ENCODE assay signal across 20 mouse cellular contexts in genomic region chr4:155241789-155242188, GRCm38 (mm10). TPM values are rescaled to one million over a fixed set of nuclear protein-coding genes. Genes with fewer than 3 reads are reported as not detected.
A peak's percentile ranks its signal among the peaks of the same experiment; 100 is the strongest.
DNase-seq lines count a peak whose midpoint lies in the region; ATAC-seq and TF ChIP-seq lines count a peak whose summit lies in the region.
"Had no signal": no experiment of that assay in that cellular context is flagged by ENCODE, and none has a peak within 500 bp of the region (broad histone marks: within the 10 kb centered on the region; RNA-seq: fewer than 3 reads in every experiment).

No protein-coding gene starts in this region.

- no peak overlapping the region for H3K27ac ChIP-seq in intestine, postnatal 0 days (ENCODE audit: low read depth, low read length)
- no peak overlapping the region for H3K27ac ChIP-seq in intestine, embryonic 16.5 days (ENCODE audit: low read length)
- H3K27ac ChIP-seq in thymus, adult 2 months (ENCODE audit: control insufficient read depth, insufficient read depth, low read length), result no peak overlapping the region
- H3K27ac ChIP-seq: embryonic facial prominence, embryonic 10.5 days; forebrain, embryonic 12.5 days; hindbrain, embryonic 13.5 days; left cerebral cortex, adult 2 months; liver, embryonic 12.5 days; midbrain, embryonic 10.5 days had no signal

- H3K4me1 ChIP-seq in intestine, postnatal 0 days (replicated peaks; ENCODE audit: control insufficient read depth, insufficient read depth, low read length), result 0 out of 2 replicates have a peak, but pooled peaks cover 7% of the 10 kb centered on the region
- H3K4me1 ChIP-seq in intestine, embryonic 16.5 days (ENCODE audit: control insufficient read depth, insufficient read depth, low read length), result peaks cover 21% of the 10 kb centered on the region
- peaks cover 9% of the 10 kb centered on the region; the same call in 1 of the 2 replicates for H3K4me1 ChIP-seq in thymus, adult 2 months (replicated peaks; ENCODE audit: control insufficient read depth, insufficient read depth, low read length)

- H3K9ac ChIP-seq in intestine, postnatal 0 days (ENCODE audit: low read depth, low read length), result no peak overlapping the region
- no peak overlapping the region for H3K9ac ChIP-seq in intestine, embryonic 16.5 days (ENCODE audit: low read depth, low read length)
- H3K9ac ChIP-seq: forebrain, embryonic 12.5 days; hindbrain, embryonic 13.5 days; liver, embryonic 12.5 days had no signal

- H3K27me3 ChIP-seq in intestine, postnatal 0 days (replicated peaks; ENCODE audit: control insufficient read depth, insufficient read depth, low read length), result no peaks in the 10 kb centered on the region
- no peaks in the 10 kb centered on the region for H3K27me3 ChIP-seq in intestine, embryonic 16.5 days (replicated peaks; ENCODE audit: control insufficient read depth, insufficient read depth, low read length)
- no peaks in the 10 kb centered on the region for H3K27me3 ChIP-seq in thymus, adult 2 months (ENCODE audit: control insufficient read depth, insufficient read depth, low read length)
- H3K27me3 ChIP-seq: hindbrain, embryonic 13.5 days had no signal

- no peak for ATAC-seq in intestine, postnatal 0 days
- no peak for ATAC-seq in intestine, embryonic 16.5 days
- ATAC-seq in megakaryocyte, adult 5-6 weeks (ENCODE audit: poor library complexity, severe bottlenecking), result no peak
- ATAC-seq: inflammation-experienced regulatory T-cells, adult 6 months; liver, embryonic 12.5 days had no signal

- no peaks in the 10 kb centered on the region for H3K36me3 ChIP-seq in intestine, postnatal 0 days (ENCODE audit: control insufficient read depth, insufficient read depth)
- no peaks in the 10 kb centered on the region for H3K36me3 ChIP-seq in intestine, embryonic 16.5 days (ENCODE audit: control insufficient read depth, insufficient read depth, low read length)
- no peaks in the 10 kb centered on the region for H3K36me3 ChIP-seq in thymus, adult 2 months (ENCODE audit: control insufficient read depth, insufficient read depth, low read length)
- H3K36me3 ChIP-seq: embryonic facial prominence, embryonic 10.5 days; forebrain, embryonic 12.5 days; hindbrain, embryonic 13.5 days; liver, embryonic 12.5 days; midbrain, embryonic 10.5 days had no signal

- WGBS in intestine, postnatal 0 days, result 67% methylated on average over 9 of the region's 9 CpGs
- 72% methylated on average over 9 of the region's 9 CpGs for WGBS in intestine, embryonic 16.5 days
- WGBS in thymus, adult 2 months, result 95% methylated on average over 9 of the region's 9 CpGs

- TF ChIP-seq POLR2A in thymus, adult 2 months (IDR thresholded peaks at IDR 0.05; ENCODE audit: control insufficient read depth, extremely low read depth, insufficient read depth, low read length, poor library complexity), result no peak

- no peak overlapping the region for H3K4me2 ChIP-seq in intestine, postnatal 0 days (replicated peaks; ENCODE audit: low read depth)
- no peak overlapping the region for H3K4me2 ChIP-seq in intestine, embryonic 16.5 days (ENCODE audit: low read depth, low read length)
- H3K4me2 ChIP-seq: forebrain, embryonic 12.5 days; hindbrain, embryonic 13.5 days; liver, embryonic 12.5 days had no signal

- no peak overlapping the region for H3K4me3 ChIP-seq in intestine, postnatal 0 days (ENCODE audit: low read depth, low read length)
- no peak overlapping the region for H3K4me3 ChIP-seq in intestine, embryonic 16.5 days (ENCODE audit: low read length)
- no peak overlapping the region for H3K4me3 ChIP-seq in thymus, adult 2 months (ENCODE audit: control insufficient read depth, insufficient read depth, low read length)
- H3K4me3 ChIP-seq: embryonic facial prominence, embryonic 10.5 days; forebrain, embryonic 12.5 days; hindbrain, embryonic 13.5 days; left cerebral cortex, adult 2 months; liver, embryonic 12.5 days; midbrain, embryonic 10.5 days had no signal

- TF ChIP-seq CTCF in intestine, postnatal 0 days (IDR thresholded peaks at IDR 0.05; ENCODE audit: low read depth), result 0 out of 2 replicates have a peak, but pooled peaks have one; percentile 2
- TF ChIP-seq CTCF in thymus, adult 2 months (IDR thresholded peaks at IDR 0.05; ENCODE audit: borderline replicate concordance, control insufficient read depth, extremely low read depth, insufficient read depth, low read length, poor library complexity), result no peak

- H3K9me3 ChIP-seq in intestine, postnatal 0 days (ENCODE audit: control insufficient read depth), result no peaks in the 10 kb centered on the region
- no peaks in the 10 kb centered on the region for H3K9me3 ChIP-seq in intestine, embryonic 16.5 days (ENCODE audit: control insufficient read depth, low read length)
- H3K9me3 ChIP-seq: embryonic facial prominence, embryonic 10.5 days; forebrain, embryonic 12.5 days; hindbrain, embryonic 13.5 days; liver, embryonic 12.5 days; midbrain, embryonic 10.5 days had no signal

- peak; percentile 94 for DNase-seq in brain, adult 2 months (ENCODE audit: low read depth, low spot score)
- DNase-seq in cerebellum, adult 11 months, result peak; percentile 89
- peak; percentile 84 to 91 for DNase-seq in cerebellum, postnatal 10 days
- DNase-seq in thymus, adult 2 months, result no peak
- DNase-seq: adrenal gland, adult 8-10 months; layer of hippocampus, adult 9-11 months; lung, adult 2 months; lung, postnatal 4 days; retina, postnatal 1 day; right cerebral cortex, postnatal 4 days had no signal

RNA-seq across cellular contexts. Expression of gene Faap20, which starts 7.8 kb away (rescaled TPM):
- 54.6 and 57.8 TPM in 2 replicates for polyA plus RNA-seq in intestine, postnatal 0 days (2015; fragmentation: Nextera tagmentation; extraction: Ambion mirVana)
- polyA plus RNA-seq in intestine, embryonic 16.5 days (2015; fragmentation: Nextera tagmentation; extraction: Ambion mirVana), result 60.3 and 70.4 TPM in 2 replicates
- 32.6 and 34.2 TPM in 2 replicates for total RNA-seq in megakaryocyte, adult 5-6 weeks (2015)
- total RNA-seq in megakaryocyte, adult 5-6 weeks (2017), result 11.7 and 18.3 TPM in 2 replicates
- polyA plus RNA-seq in thymus, adult 2 months (2012; rRNA removed), result 85.7 and 91.3 TPM in 2 replicates

RNA-seq across cellular contexts. Expression of gene Ski, which starts 19.4 kb away (rescaled TPM):
- 13.3 and 14.0 TPM in 2 replicates for polyA plus RNA-seq in intestine, postnatal 0 days (2015; fragmentation: Nextera tagmentation; extraction: Ambion mirVana)
- polyA plus RNA-seq in intestine, embryonic 16.5 days (2015; fragmentation: Nextera tagmentation; extraction: Ambion mirVana), result 11.4 and 11.7 TPM in 2 replicates
- 41.5 and 42.9 TPM in 2 replicates for total RNA-seq in megakaryocyte, adult 5-6 weeks (2015)
- 12.4 and 13.3 TPM in 2 replicates for total RNA-seq in megakaryocyte, adult 5-6 weeks (2017)
- polyA plus RNA-seq in thymus, adult 2 months (2012; rRNA removed), result 70.5 and 79.5 TPM in 2 replicates
